8 mouse cellular contexts compared by ENCODE assay signal in the genomic region with DNA sequence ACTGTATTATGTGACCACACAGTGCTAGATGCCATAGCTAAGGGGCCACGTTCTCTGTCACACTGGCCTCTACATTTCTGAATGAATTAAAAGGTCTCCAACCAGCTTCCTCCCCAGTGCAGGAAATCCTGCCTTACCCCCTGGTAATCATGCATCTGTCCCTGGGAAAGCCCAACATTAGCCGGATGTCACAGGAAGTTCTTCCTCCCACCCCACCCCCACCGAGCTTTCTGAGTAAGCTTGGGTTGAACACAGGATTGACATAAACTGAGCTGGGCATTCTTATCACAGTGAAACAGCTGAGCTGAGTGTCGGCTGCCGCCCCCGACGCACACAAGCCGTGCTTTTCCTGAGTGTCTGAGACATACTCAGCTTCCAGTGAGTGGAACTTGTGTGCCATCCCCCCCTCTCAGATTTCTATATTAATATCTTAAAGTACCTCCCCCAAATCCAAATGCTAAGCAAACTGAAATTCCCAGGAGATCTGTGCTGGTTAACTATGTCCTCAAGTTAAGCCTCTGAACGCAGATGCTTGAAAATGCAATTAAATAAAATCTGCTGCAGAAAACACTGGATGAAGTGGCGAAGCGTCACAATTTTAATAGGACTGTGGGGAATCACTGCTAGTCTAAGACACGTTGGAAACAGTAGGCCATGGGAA. TPM values are rescaled to one million over a fixed set of nuclear protein-coding genes. Genes with fewer than 3 reads are reported as not detected.
A peak's percentile ranks its signal among the peaks of the same experiment; 100 is the strongest.
DNase-seq lines count a peak whose midpoint lies in the region; ATAC-seq and TF ChIP-seq lines count a peak whose summit lies in the region.

No protein-coding gene starts in this region.

- no peak overlapping the region for H3K4me2 ChIP-seq in embryonic facial prominence, embryonic 11.5 days (ENCODE audit: low read depth, low read length)
- H3K4me2 ChIP-seq in hindbrain, embryonic 12.5 days (replicated peaks), result no peak overlapping the region
- H3K4me2 ChIP-seq in liver, embryonic 12.5 days, result peak overlapping the region; percentile 27
- H3K4me2 ChIP-seq in forebrain, embryonic 12.5 days, result no peak overlapping the region

- intact Hi-C loops in left cerebral cortex, adult 2 months (cut with DNase I), result no loop called here

- H3K4me3 ChIP-seq in left cerebral cortex, adult 2 months, result 0 out of 2 replicates have a peak overlapping the region, but pooled peaks have one; percentile 16
- no peak overlapping the region for H3K4me3 ChIP-seq in embryonic facial prominence, embryonic 11.5 days (ENCODE audit: low read depth, low read length)
- H3K4me3 ChIP-seq in hindbrain, embryonic 12.5 days, result no peak overlapping the region
- no peak overlapping the region for H3K4me3 ChIP-seq in liver, embryonic 12.5 days
- no peak overlapping the region for H3K4me3 ChIP-seq in forebrain, embryonic 12.5 days (replicated peaks)

- TF ChIP-seq CTCF in left cerebral cortex, adult 2 months (IDR thresholded peaks at IDR 0.05), result no peak

- no peaks in the 10 kb centered on the region for H3K4me1 ChIP-seq in embryonic facial prominence, embryonic 11.5 days (ENCODE audit: control insufficient read depth, insufficient read depth, low read length)
- H3K4me1 ChIP-seq in hindbrain, embryonic 12.5 days, result peaks cover 26% of the 10 kb centered on the region
- peaks cover 39% of the 10 kb centered on the region for H3K4me1 ChIP-seq in liver, embryonic 12.5 days
- H3K4me1 ChIP-seq in forebrain, embryonic 12.5 days, result peaks cover 20% of the 10 kb centered on the region

- no peaks in the 10 kb centered on the region for H3K27me3 ChIP-seq in embryonic facial prominence, embryonic 11.5 days (ENCODE audit: control insufficient read depth, insufficient read depth, low read length)
- no peaks in the 10 kb centered on the region for H3K27me3 ChIP-seq in hindbrain, embryonic 12.5 days
- H3K27me3 ChIP-seq in liver, embryonic 12.5 days (replicated peaks), result no peaks in the 10 kb centered on the region
- no peaks in the 10 kb centered on the region for H3K27me3 ChIP-seq in forebrain, embryonic 12.5 days

- H3K9ac ChIP-seq in embryonic facial prominence, embryonic 11.5 days (replicated peaks; ENCODE audit: low read length), result no peak overlapping the region
- no peak overlapping the region for H3K9ac ChIP-seq in hindbrain, embryonic 12.5 days
- no peak overlapping the region for H3K9ac ChIP-seq in liver, embryonic 12.5 days
- no peak overlapping the region for H3K9ac ChIP-seq in forebrain, embryonic 12.5 days

- no peaks in the 10 kb centered on the region for H3K36me3 ChIP-seq in embryonic facial prominence, embryonic 11.5 days (replicated peaks; ENCODE audit: control insufficient read depth, insufficient read depth, low read depth, low read length)
- H3K36me3 ChIP-seq in hindbrain, embryonic 12.5 days, result no peaks in the 10 kb centered on the region
- no peaks in the 10 kb centered on the region for H3K36me3 ChIP-seq in liver, embryonic 12.5 days
- H3K36me3 ChIP-seq in forebrain, embryonic 12.5 days (replicated peaks), result no peaks in the 10 kb centered on the region

- 52% methylated on average over 12 of the region's 12 CpGs for WGBS in embryonic facial prominence, embryonic 11.5 days
- WGBS in hindbrain, embryonic 12.5 days, result 52% methylated on average over 12 of the region's 12 CpGs
- 16% methylated on average over 12 of the region's 12 CpGs for WGBS in liver, embryonic 12.5 days (ENCODE audit: insufficient replicate concordance)
- WGBS in forebrain, embryonic 12.5 days, result 74% methylated on average over 12 of the region's 12 CpGs

- H3K27ac ChIP-seq in left cerebral cortex, adult 2 months, result no peak overlapping the region
- H3K27ac ChIP-seq in embryonic facial prominence, embryonic 11.5 days (replicated peaks; ENCODE audit: low read depth, low read length), result no peak overlapping the region
- peak overlapping the region; percentile 35; the same call in 1 of the 2 replicates for H3K27ac ChIP-seq in hindbrain, embryonic 12.5 days
- H3K27ac ChIP-seq in liver, embryonic 12.5 days, result peak overlapping the region; percentile 40; the same call in 1 of the 2 replicates
- H3K27ac ChIP-seq in forebrain, embryonic 12.5 days, result no peak overlapping the region

- DNase-seq in left cerebral cortex, adult 2 months (ENCODE audit: extremely low spot score in 1 of 2, low spot score in 2 of 2), result no peak
- no peak for DNase-seq in left cerebral cortex, adult 11 months (ENCODE audit: low spot score)
- DNase-seq in embryonic facial prominence, embryonic 11.5 days (ENCODE audit: low spot score), result peak; percentile 52
- peak; percentile 23 for DNase-seq in naive thymus-derived CD4-positive, alpha-beta T cell, adult 2 months (ENCODE audit: low read depth)
- DNase-seq in cerebellum, postnatal 36 days, result no peak

- no peaks in the 10 kb centered on the region for H3K9me3 ChIP-seq in embryonic facial prominence, embryonic 11.5 days (replicated peaks; ENCODE audit: control insufficient read depth, low read length)
- no peaks in the 10 kb centered on the region for H3K9me3 ChIP-seq in hindbrain, embryonic 12.5 days (replicated peaks)
- no peaks in the 10 kb centered on the region for H3K9me3 ChIP-seq in liver, embryonic 12.5 days (replicated peaks)
- H3K9me3 ChIP-seq in forebrain, embryonic 12.5 days, result no peaks in the 10 kb centered on the region

- ATAC-seq in embryonic facial prominence, embryonic 11.5 days (replicated peaks; ENCODE audit: insufficient number of reproducible peaks, low FRiP score, low TSS enrichment, low read depth), result no peak
- ATAC-seq in hindbrain, embryonic 12.5 days (ENCODE audit: low FRiP score), result no peak
- ATAC-seq in liver, embryonic 12.5 days, result peak; percentile 71
- ATAC-seq in forebrain, embryonic 12.5 days (ENCODE audit: low FRiP score), result no peak

RNA-seq across cellular contexts. Expression of gene Srgap1, which starts 38.3 kb away (rescaled TPM):
- 10 to 100 TPM in 1 of 2 experiments, 1 to 10 TPM in 1; 7.6 to 11.7 TPM for total RNA-seq in left cerebral cortex, adult 2 months (2021)
- polyA plus RNA-seq in embryonic facial prominence, embryonic 11.5 days (2014; fragmentation: Nextera tagmentation; extraction: Ambion mirVana), result 8.8 and 9.9 TPM in 2 replicates
- 35.5 and 36.7 TPM in 2 replicates for polyA plus RNA-seq in hindbrain, embryonic 12.5 days (2016; fragmentation: Nextera tagmentation; extraction: Ambion mirVana)
- 2.3 and 2.7 TPM in 2 replicates for polyA plus RNA-seq in liver, embryonic 12.5 days (2016; fragmentation: Nextera tagmentation; extraction: Ambion mirVana)
- polyA plus RNA-seq in forebrain, embryonic 12.5 days (2016; fragmentation: Nextera tagmentation; extraction: Ambion mirVana), result 20.7 and 22.2 TPM in 2 replicates

Comparison
In these comparisons a context has a peak if more than half of its experiments do, and no peak if none do; other contexts are left out.
1. DNase-seq: peak in embryonic facial prominence, embryonic 11.5 days (single experiment) and naive thymus-derived CD4-positive, alpha-beta T cell, adult 2 months (single experiment); none in left cerebral cortex, adult 2 months (0 of 2), left cerebral cortex, adult 11 months (single experiment) and cerebellum, postnatal 36 days (0 of 2).
2. H3K27ac ChIP-seq: peak in hindbrain, embryonic 12.5 days (single experiment) and liver, embryonic 12.5 days (single experiment); none in left cerebral cortex, adult 2 months (single experiment), embryonic facial prominence, embryonic 11.5 days (single experiment) and forebrain, embryonic 12.5 days (single experiment).